Mouse (Mus musculus) left cerebral cortex, postnatal 36 days (tissue): Measurements from ENCODE around the gene Srgap1. TPM values are rescaled to one million over a fixed set of nuclear protein-coding genes. Genes with fewer than 3 reads are reported as not detected.

Experiments used
- DNase-seq, 2 experiments: peaks; one replicate each; pipeline ENCODE4 v3.0.0; 2021 to 2022; ENCODE audit warnings: low spot score in 2 of 2, mixed read lengths in 1 of 2
- intact Hi-C: fragments of 180-260 bp; cut with DNase I; formaldehyde crosslinking; loops from one replicate; pipeline ENCODE4 v1.15.1; 2025
- total RNA-seq, 2 experiments: library from RNA; stranded (reverse); gene quantifications; 2 replicates each; pipeline ENCODE4 v1.2.3; 2021

Srgap1 gene
- total RNA-seq, 2 experiments from 2014 or later, result 7.7 to 11.1 TPM

DNA sequence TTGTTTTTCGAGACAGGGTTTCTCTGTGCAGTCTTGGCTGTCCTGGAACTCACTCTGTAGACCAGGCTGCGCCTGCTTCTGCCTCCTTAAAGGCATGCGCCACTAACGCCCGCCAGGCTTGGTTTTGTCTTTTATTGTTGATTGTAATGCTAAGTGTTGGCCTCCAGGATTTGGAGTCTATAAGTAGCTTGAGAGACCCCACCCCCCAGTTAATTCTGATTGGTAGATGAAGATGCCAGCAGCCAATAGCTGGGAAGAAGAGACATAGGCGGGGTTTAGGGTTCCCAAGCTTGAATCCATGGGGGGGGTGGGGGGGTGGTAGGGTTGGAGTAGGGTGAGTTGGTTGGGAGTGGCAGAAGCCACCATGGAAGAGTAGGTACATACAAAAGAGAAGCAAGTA lies 147.4 kb downstream of the Srgap1 start:
- DNase-seq, result no peak
- intact Hi-C loops, result no loop called here

DNA sequence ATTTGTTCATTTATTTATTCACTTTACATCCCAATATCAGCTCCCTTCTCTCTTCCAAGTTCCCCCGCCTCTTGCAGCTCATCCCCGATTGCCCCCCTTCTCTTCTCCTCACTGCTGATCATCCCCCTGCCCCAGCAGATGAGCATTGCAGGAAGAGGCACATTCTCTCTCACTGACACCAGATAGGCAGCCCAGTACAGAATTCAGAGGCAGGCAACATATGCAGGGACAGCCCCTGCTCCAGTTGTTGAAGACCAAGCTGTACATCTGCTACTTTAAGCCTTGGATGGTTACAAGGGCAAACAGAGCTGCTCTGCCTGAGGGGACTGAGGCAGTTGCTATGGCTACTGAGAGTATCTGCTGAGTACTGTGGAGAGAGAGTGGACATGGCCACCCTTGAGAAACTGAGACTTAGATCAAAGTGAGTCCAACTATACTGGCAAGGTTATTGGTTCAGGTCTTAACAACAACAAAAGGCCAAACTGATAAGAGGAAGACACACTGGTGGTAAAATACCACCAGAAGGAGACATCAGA lies 149.2 kb downstream of the Srgap1 start:
- intact Hi-C loops, result no loop called here
- no peak for DNase-seq

DNA sequence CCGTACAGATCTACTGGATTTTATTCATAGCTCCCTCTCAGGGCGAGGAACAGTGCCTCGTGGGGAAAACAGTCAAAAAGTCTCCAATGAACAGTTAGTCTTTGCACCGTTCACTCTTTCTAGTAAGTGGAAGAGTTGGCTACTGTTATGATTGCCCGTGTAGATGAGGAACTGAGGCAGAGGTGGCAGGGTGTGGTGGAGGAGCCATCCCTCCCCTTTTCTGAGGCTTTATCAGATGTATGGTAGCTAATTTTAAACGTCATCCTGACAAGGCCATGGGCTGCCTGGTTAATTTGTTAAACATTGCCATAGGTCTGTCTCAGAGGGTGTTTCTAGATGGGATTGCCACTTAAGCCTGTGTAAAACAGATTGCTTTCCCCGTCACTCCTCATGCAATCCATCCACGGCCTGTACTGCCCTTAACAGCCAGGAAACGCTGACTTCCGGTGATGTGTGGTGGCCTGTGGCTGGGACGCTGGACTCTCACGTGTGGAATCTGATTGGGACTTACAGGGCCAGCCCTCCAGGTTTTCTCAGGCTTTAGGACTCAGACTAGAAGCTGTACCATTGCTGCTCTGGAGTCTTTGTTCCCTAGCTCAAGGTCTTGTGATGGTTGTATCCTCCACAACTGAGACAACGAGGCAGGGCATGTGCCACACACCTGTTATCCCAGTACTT lies 155.6 kb downstream of the Srgap1 start:
- intact Hi-C loops, result no loop called here
- DNase-seq, result no peak

GRCm38 (mm10) chr10:121890061-121890460 lies 157.1 kb downstream of the Srgap1 start:
- intact Hi-C loops, result no loop called here
- DNase-seq, result no peak

GRCm38 (mm10) chr10:121886805-121887204 lies 160.3 kb downstream of the Srgap1 start:
- DNase-seq, result peak; percentile 16 to 36
- intact Hi-C loops, result no loop called here

- no peak for DNase-seq
- intact Hi-C loops, result no loop called here
These were observed 161.4 kb downstream of the Srgap1 start for GRCm38 (mm10) chr10:121885512-121886218.

DNA sequence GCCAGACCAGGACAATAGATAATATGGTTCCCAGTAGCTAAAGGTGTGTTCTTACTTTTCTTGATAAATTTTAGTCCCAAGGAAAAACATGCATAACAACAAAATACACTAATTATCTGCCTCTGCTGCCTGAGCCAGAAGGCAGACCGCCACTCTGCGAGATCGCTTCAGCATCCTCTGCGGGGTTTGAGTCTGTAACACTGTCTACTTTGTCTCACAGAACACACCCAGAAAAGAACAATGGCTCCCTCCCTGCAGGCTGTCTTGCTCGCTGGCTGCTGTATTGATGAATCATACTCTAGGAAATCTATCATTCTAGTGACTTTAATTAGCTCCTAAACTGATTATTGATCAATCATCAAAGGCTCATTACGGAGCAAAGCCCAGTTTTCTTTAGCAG lies 164.7 kb downstream of the Srgap1 start:
- DNase-seq, result no peak
- intact Hi-C loops, result no loop called here

GRCm38 (mm10) chr10:121878855-121879254 lies 168.3 kb downstream of the Srgap1 start:
- intact Hi-C loops, result no loop called here

GRCm38 (mm10) chr10:121877906-121878305 lies 169.2 kb downstream of the Srgap1 start:
- no peak for DNase-seq
- intact Hi-C loops, result no loop called here

More at GRCm38 (mm10) chr10:121878855-121879254, 168.3 kb downstream of the Srgap1 start:
- no peak for DNase-seq

DNA sequence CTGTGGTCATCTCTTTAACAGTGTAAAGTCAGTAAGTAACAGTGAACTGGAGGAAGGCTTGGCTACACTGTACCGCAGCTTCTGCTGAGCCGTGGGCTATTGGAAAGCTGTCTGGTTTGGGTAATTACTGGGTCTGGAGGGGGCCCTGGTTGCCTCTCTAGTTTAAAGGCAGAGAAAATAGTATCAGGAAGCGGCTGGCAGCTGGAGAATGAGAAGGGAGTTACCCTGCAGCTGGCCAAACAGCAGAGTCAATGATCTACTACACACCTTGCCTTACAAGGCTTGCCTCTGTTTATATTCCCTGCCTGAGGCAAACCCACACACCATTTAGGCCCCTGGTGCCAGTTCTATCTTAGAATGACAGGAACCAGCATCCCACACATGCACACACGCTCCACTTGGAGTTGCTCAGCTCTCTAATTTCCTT lies 174.0 kb downstream of the Srgap1 start:
- DNase-seq, result no peak
- intact Hi-C loops, result no loop called here

- DNase-seq, result no peak
- intact Hi-C loops, result no loop called here
These were observed 177.2 kb downstream of the Srgap1 start for GRCm38 (mm10) chr10:121869941-121870340.

GRCm38 (mm10) chr10:121868255-121868654 lies 178.9 kb downstream of the Srgap1 start:
- intact Hi-C loops, result no loop called here
- no peak for DNase-seq

DNA sequence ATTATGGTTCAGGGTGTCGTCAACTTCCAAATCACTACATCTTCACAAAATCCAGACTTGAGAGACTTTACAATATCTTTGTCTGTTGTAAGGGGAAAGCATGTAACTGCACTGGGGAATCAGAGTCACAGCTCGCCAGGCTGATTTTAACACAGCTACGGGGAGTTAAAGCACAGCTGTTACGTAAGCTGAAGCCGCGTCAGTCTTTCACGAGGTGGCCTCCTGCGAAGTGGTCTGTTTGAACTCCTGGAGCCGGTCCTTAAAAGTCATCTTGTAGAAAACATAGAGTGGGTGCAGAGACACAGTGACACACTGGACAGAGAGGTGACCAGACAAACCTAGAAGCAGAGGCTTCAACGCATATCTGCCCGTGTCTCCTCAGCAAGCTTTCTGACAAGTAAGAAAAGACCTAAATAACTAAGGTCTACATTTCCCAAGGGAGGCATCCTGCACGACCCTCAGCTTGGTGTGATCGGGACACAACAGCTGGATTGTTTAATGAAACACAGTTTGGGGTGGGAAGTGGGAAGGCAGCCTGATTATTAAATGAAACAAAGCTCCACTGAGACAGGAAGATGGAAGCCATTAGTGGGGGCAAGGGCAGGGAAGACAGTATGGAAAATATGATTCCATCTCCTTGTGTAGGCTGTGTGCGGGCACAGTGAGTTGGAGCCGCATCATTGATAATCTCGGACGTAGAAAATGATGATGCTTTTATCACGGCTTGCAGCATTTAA lies 181.4 kb downstream of the Srgap1 start:
- intact Hi-C loops, result no loop called here
- DNase-seq, result no peak

DNA sequence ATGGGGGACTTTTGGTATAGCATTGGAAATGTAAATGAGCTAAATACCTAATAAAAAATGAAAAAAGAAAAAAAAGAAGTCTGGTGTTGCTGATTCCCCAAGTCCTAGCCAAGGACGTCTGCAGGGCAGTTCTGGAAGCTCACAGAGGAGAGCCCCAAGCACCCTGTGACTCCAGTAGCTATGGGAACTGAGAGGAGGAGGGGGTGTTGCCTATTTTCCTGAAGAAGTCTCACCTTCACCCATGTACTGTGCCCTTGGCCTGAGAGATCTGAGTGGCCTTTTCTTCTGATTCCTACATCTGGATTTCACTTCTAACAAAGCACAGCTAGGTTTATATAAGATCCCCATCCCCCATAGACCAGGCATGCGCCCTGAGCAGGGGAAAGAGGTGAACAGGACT lies 186.2 kb downstream of the Srgap1 start:
- intact Hi-C loops, result no loop called here
- DNase-seq, result no peak

DNA sequence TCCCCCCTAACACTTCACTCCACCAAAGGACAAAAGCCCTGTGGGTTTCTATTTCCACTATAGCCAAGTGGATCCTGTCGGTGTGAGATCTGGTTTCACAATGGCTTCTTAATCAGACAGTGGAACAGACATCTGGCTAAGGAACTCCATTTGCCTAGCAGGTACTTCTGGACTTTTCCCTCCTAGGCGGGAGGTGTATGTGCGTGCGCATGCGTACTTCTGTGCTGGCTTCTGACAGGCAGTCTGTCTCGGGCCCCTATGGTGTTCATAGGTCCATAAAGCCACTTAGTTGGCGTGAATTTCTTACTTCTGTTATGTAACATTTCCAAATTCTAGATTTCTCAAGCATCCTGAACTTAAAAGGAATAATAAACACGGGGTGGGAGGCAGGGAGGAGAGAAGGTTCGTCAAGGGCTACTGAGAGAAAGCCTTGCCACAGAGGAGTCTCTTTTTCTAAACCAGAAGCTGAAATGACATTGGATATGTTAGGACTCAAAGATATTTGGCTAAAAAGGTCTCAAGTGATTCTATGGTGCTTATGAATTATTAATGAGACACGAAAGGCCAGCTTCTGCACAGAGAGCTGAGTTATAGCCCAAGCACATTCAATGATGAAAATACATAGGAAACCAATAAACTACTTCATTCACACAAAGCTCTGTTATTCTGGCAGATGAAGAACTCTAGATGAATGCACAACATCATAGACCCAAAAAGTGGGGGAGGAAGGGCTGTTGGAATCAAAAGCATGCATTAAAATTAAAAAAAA lies 187.1 kb downstream of the Srgap1 start:
- intact Hi-C loops, result no loop called here
- DNase-seq, result no peak

DNA sequence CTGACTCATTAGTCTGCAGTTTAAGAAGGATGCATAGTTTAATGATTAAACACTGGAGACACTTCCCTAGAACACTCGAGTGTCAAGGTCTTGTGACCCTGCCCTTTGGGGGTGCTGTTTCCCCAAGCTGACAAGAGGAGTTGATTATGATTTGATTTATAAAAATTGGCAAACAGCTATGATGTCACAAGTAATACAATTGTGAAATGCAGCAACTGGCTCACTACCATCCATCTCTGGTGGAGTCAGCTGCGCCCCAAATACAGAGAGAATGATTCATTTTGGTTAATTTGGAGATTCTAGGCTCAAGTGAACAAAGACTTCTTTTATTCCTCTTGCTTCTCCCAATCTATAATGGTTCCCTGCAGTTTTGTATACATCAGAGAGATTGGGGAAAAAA lies 188.2 kb downstream of the Srgap1 start:
- no peak for DNase-seq
- intact Hi-C loops, result no loop called here

DNA sequence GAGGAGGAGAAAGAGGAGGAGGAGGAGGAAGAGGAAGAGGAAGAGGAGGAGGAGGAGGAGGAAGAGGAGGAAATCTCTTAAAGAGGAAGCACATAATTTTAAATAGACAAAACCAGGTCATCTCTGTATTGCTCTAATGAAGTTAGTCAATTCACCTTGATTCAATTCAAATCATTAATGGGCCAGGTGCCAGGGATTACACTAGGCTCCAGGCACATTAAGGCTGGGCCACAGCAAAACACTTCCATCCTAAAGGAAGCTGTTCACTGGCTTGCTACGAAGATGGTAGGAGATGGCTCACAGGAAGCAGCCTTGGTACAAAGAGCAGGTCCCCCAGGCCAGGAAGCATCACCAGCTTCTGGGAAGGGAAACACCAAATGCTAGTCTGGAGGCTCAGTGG lies 189.0 kb downstream of the Srgap1 start:
- intact Hi-C loops, result no loop called here
- no peak for DNase-seq

GRCm38 (mm10) chr10:121855863-121856446 lies 191.2 kb downstream of the Srgap1 start:
- no peak for DNase-seq
- intact Hi-C loops, result no loop called here

DNA sequence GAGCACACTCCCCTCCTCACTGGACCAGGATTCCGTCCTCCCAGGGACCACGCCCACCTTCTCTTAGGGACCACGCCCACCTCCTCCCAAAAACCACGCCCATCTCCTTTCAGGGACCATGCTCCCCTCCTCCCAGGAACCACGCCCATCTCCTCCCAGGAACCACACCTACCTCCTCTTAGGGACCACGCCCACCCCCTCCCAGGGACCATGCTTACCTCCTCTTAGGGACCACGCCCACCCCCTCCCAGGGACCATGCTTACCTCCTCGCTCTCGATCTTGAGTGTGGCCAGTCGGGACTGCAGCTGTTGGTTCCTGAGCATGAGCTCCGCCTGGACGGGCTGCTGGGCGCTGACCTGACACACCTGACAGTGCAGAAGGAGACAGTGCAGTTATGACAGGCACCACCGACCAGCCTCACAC lies 193.7 kb downstream of the Srgap1 start:
- no peak for DNase-seq
- intact Hi-C loops, result no loop called here
